Mouse (Mus musculus) liver, embryonic 15.5 days (tissue): Measurements from ENCODE around the gene Enox1. TPM values are rescaled to one million over a fixed set of nuclear protein-coding genes. Genes with fewer than 3 reads are reported as not detected.

ENCODE experiments used
- ATAC-seq: fragments of 200-750 bp; cut with Nextera tagmentation; 2 replicates; pipeline ENCODE4 v1.8.0; 2017; ENCODE audit warnings: moderate number of reproducible peaks, mild to moderate bottlenecking, moderate library complexity; ENCODE audit not compliant: insufficient read depth
- H3K27ac ChIP-seq: fragments of 300-500 bp; sonication (generic); replicated peaks from 2 replicates; pipeline ENCODE4 v1.5.1; 2015; ENCODE audit warnings: mild to moderate bottlenecking, inconsistent platforms
- H3K27me3 ChIP-seq: fragments of 300-500 bp; sonication (generic); 2 replicates; pipeline ENCODE4 v1.6.1; 2015; ENCODE audit warnings: mild to moderate bottlenecking, inconsistent platforms
- H3K36me3 ChIP-seq: fragments of 300-500 bp; sonication (generic); replicated peaks from 2 replicates; pipeline ENCODE4 v1.6.1; 2015; ENCODE audit warnings: moderate library complexity, mild to moderate bottlenecking, inconsistent platforms
- H3K4me1 ChIP-seq: fragments of 300-500 bp; sonication (generic); replicated peaks from 2 replicates; pipeline ENCODE4 v1.6.1; 2015; ENCODE audit warnings: inconsistent platforms
- H3K4me2 ChIP-seq: fragments of 300-500 bp; sonication (generic); 2 replicates; pipeline ENCODE4 v1.6.1; 2015; ENCODE audit warnings: moderate library complexity, mild to moderate bottlenecking, inconsistent platforms
- H3K4me3 ChIP-seq: fragments of 300-500 bp; sonication (generic); replicated peaks from 2 replicates; pipeline ENCODE4 v1.5.1; 2015; ENCODE audit warnings: mild to moderate bottlenecking, inconsistent platforms
- H3K9ac ChIP-seq: fragments of 300-500 bp; sonication (generic); 2 replicates; pipeline ENCODE4 v1.6.1; 2015; ENCODE audit warnings: moderate library complexity, mild to moderate bottlenecking, inconsistent platforms
- H3K9me3 ChIP-seq: fragments of 300-500 bp; sonication (generic); replicated peaks from 2 replicates; pipeline ENCODE4 v1.6.1; 2016; ENCODE audit warnings: inconsistent platforms
- WGBS: fragments of 180-500 bp; shearing (Covaris S2); methylation state at CpG from one replicate; pipeline ENCODE4 v1.1.7; 2015; ENCODE audit warnings: mixed read lengths; ENCODE audit not compliant: insufficient replicate concordance; 5-methylcytosine and 5-hydroxymethylcytosine counted together
- polyA plus RNA-seq: library from polyadenylated mRNA; unstranded; fragments of >200 nt; fragmentation: Nextera tagmentation; extraction: Ambion mirVana; gene quantifications from 2 replicates; pipeline ENCODE4 v1.2.1, GENCODE M21; 2015

Enox1 gene
- polyA plus RNA-seq, 1 experiment from 2014 or later, result 0.35 TPM

- H3K4me3 ChIP-seq, result no peak overlapping the region
- H3K27ac ChIP-seq, result no peak overlapping the region
- WGBS, result 54% methylated on average over 3 of the region's 3 CpGs
- no peaks in the 10 kb centered on the region for H3K4me1 ChIP-seq
- no peak overlapping the region for H3K4me2 ChIP-seq
- no peaks in the 10 kb centered on the region for H3K9me3 ChIP-seq
- H3K9ac ChIP-seq, result no peak overlapping the region
- no peak for ATAC-seq
- no peaks in the 10 kb centered on the region for H3K27me3 ChIP-seq
- no peaks in the 10 kb centered on the region for H3K36me3 ChIP-seq
These were observed 171.1 kb downstream of the Enox1 start for GRCm38 (mm10) chr14:77327693-77328092.

- no peaks in the 10 kb centered on the region for H3K4me1 ChIP-seq
- ATAC-seq, result no peak
These were observed 173.2 kb downstream of the Enox1 start for GRCm38 (mm10) chr14:77329791-77330190.

GRCm38 (mm10) chr14:77343662-77344340 lies 187.2 kb downstream of the Enox1 start:
- no peak overlapping the region for H3K27ac ChIP-seq
- WGBS, result 27% methylated on average over 11 of the region's 11 CpGs

More at GRCm38 (mm10) chr14:77329791-77330190, 173.2 kb downstream of the Enox1 start:
- Histone ChIP-seq H3K4me2 (no peak overlapping the region), H3K27ac (no peak overlapping the region), H3K4me3 (no peak overlapping the region), H3K9ac (no peak overlapping the region), H3K36me3 (no peaks in the 10 kb centered on the region), H3K27me3 (no peaks in the 10 kb centered on the region), H3K9me3 (no peaks in the 10 kb centered on the region)

DNA sequence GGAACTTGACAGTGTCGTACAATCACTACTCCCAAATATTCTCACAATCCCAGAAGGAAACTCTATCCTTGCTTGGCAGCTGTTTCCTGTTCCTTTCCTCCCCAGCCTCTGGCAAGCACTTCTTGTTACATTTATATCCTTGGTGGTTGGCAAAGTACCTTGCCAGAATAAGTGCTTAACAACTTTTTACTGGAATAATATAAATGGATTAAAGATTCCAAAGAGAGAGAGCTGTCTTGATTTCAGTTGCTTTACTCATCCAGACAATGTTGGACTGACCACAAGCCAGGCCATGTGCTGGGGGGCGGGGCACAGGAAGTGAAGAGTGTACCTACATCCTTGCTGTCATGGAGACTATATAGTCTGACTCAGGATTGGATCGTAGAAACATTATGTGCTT lies 189.7 kb downstream of the Enox1 start:
- no peaks in the 10 kb centered on the region for H3K27me3 ChIP-seq
- H3K4me2 ChIP-seq, result no peak overlapping the region
- H3K4me3 ChIP-seq, result no peak overlapping the region
- ATAC-seq, result no peak
- no peaks in the 10 kb centered on the region for H3K36me3 ChIP-seq
- no peaks in the 10 kb centered on the region for H3K4me1 ChIP-seq
- no peaks in the 10 kb centered on the region for H3K9me3 ChIP-seq
- H3K27ac ChIP-seq, result no peak overlapping the region
- no peak overlapping the region for H3K9ac ChIP-seq
- 64% methylated on average over 3 of the region's 3 CpGs for WGBS

More at GRCm38 (mm10) chr14:77343662-77344340, 187.2 kb downstream of the Enox1 start:
- no peak overlapping the region for H3K9ac ChIP-seq
- H3K36me3 ChIP-seq, result no peaks in the 10 kb centered on the region
- no peak overlapping the region for H3K4me2 ChIP-seq
- no peaks in the 10 kb centered on the region for H3K4me1 ChIP-seq
- ATAC-seq, result no peak
- no peaks in the 10 kb centered on the region for H3K27me3 ChIP-seq
- no peak overlapping the region for H3K4me3 ChIP-seq
- H3K9me3 ChIP-seq, result no peaks in the 10 kb centered on the region

DNA sequence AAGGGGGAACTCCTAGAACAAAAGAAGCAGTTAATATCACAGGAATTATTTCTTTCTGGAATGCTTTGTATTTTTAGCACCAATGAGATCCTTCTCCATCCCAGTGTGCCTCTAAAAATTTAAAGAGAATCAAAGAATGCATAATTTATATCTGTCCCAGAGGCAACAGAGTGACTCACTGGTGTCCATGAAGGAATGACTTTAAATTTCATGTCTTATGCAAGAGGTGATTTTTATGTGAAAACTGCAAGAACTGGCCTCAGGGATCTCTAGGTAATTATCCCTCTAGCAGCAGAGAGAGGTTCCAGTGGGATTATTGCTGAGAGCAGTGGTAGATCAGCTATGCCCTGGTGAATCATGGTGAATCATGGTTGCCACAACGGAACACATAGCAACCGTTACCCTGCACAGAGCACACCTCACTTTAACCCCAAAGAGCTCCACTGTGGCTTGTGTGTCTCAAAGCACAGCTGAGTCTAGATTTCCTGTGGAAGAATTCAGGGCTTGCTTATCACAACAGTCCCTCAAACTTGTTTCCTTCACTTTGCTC lies 195.3 kb downstream of the Enox1 start:
- Histone ChIP-seq H3K4me2 (no peak overlapping the region), H3K4me3 (no peak overlapping the region), H3K9ac (no peak overlapping the region), H3K27ac (no peak overlapping the region), H3K4me1 (no peaks in the 10 kb centered on the region), H3K9me3 (no peaks in the 10 kb centered on the region), H3K27me3 (no peaks in the 10 kb centered on the region), H3K36me3 (no peaks in the 10 kb centered on the region)
- ATAC-seq, result no peak
- WGBS, result 73% methylated on average over 2 of the region's 2 CpGs

GRCm38 (mm10) chr14:77362662-77363061 lies 206.1 kb downstream of the Enox1 start:
- Histone ChIP-seq H3K4me2 (no peak overlapping the region), H3K27me3 (no peaks in the 10 kb centered on the region), H3K27ac (no peak overlapping the region), H3K4me1 (no peaks in the 10 kb centered on the region), H3K4me3 (no peak overlapping the region), H3K9ac (no peak overlapping the region), H3K36me3 (no peaks in the 10 kb centered on the region), H3K9me3 (no peaks in the 10 kb centered on the region)
- 67% methylated on average over 4 of the region's 4 CpGs for WGBS
- ATAC-seq, result no peak

DNA sequence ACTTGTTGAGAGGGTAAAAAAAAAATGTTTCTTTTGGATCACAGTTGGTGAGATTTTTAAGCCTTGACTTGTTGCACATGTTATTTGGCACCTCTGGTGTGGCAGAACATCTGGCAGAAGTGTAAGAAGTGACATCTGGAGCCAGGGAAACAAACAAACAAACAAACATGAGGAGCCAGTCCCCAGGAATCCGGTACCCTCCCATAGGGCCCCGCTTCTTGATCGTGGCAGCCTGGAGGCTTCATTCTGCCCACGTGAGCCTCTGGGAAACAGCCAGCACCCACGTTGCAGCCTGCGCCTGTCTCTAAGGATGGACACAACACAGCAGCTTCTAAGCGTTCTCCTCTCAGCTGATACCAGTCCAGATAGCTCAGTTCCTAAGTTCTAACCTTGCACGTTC lies 211.8 kb downstream of the Enox1 start:
- H3K36me3 ChIP-seq, result no peaks in the 10 kb centered on the region
- H3K4me2 ChIP-seq, result no peak overlapping the region
- H3K4me3 ChIP-seq, result no peak overlapping the region
- H3K27me3 ChIP-seq, result no peaks in the 10 kb centered on the region
- 50% methylated on average over 8 of the region's 8 CpGs for WGBS
- H3K4me1 ChIP-seq, result no peaks in the 10 kb centered on the region
- no peak overlapping the region for H3K27ac ChIP-seq
- H3K9ac ChIP-seq, result no peak overlapping the region
- H3K9me3 ChIP-seq, result no peaks in the 10 kb centered on the region
- no peak for ATAC-seq

- no peak overlapping the region for H3K9ac ChIP-seq
- no peaks in the 10 kb centered on the region for H3K36me3 ChIP-seq
- no peaks in the 10 kb centered on the region for H3K4me1 ChIP-seq
- H3K4me2 ChIP-seq, result no peak overlapping the region
- WGBS, result 45% methylated on average over 2 of the region's 2 CpGs
- ATAC-seq, result no peak
- H3K27me3 ChIP-seq, result no peaks in the 10 kb centered on the region
- no peak overlapping the region for H3K27ac ChIP-seq
- no peak overlapping the region for H3K4me3 ChIP-seq
- no peaks in the 10 kb centered on the region for H3K9me3 ChIP-seq
These were observed 212.5 kb downstream of the Enox1 start for GRCm38 (mm10) chr14:77369070-77369469.

DNA sequence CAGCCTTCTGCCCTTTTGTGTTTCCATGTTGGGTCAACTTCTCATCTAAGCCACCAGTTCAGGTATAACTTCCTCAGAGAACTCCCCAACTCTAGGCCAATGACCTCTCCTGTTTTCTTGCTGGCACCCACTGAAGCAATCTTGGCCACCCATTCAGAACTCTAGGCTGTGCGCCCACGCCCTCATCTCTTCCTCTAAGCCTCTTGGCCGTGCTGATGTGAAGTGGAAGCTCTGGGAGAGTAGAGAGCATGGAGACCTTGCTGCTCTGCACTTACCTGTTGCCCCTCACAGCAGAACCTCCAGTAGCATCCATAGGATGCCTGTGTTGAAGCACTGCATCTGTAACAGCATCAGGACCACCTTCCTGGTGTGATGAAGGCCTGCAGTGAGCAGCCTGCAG lies 214.0 kb downstream of the Enox1 start:
- 42% methylated on average over 3 of the region's 3 CpGs for WGBS
- Histone ChIP-seq H3K4me1 (no peaks in the 10 kb centered on the region), H3K4me3 (no peak overlapping the region), H3K27me3 (no peaks in the 10 kb centered on the region), H3K27ac (no peak overlapping the region), H3K36me3 (no peaks in the 10 kb centered on the region), H3K9me3 (no peaks in the 10 kb centered on the region), H3K9ac (no peak overlapping the region), H3K4me2 (no peak overlapping the region)
- no peak for ATAC-seq

- Histone ChIP-seq H3K9me3 (no peaks in the 10 kb centered on the region), H3K27ac (no peak overlapping the region), H3K4me3 (no peak overlapping the region), H3K4me2 (no peak overlapping the region), H3K4me1 (no peaks in the 10 kb centered on the region), H3K9ac (no peak overlapping the region), H3K27me3 (no peaks in the 10 kb centered on the region), H3K36me3 (no peaks in the 10 kb centered on the region)
- no peak for ATAC-seq
- 62% methylated on average over 5 of the region's 5 CpGs for WGBS
These were observed 215.4 kb downstream of the Enox1 start for GRCm38 (mm10) chr14:77371977-77372376.

GRCm38 (mm10) chr14:77373119-77373518 lies 216.6 kb downstream of the Enox1 start:
- H3K27me3 ChIP-seq, result no peaks in the 10 kb centered on the region
- H3K36me3 ChIP-seq, result no peaks in the 10 kb centered on the region
- H3K4me3 ChIP-seq, result no peak overlapping the region
- H3K4me1 ChIP-seq, result no peaks in the 10 kb centered on the region
- no peak overlapping the region for H3K27ac ChIP-seq
- H3K9me3 ChIP-seq, result no peaks in the 10 kb centered on the region
- WGBS, result 45% methylated on average over 3 of the region's 3 CpGs
- H3K9ac ChIP-seq, result no peak overlapping the region
- H3K4me2 ChIP-seq, result no peak overlapping the region
- ATAC-seq, result no peak

GRCm38 (mm10) chr14:77375054-77375453 lies 218.5 kb downstream of the Enox1 start:
- no peaks in the 10 kb centered on the region for H3K27me3 ChIP-seq
- WGBS, result 18% methylated on average over 2 of the region's 2 CpGs
- H3K4me2 ChIP-seq, result no peak overlapping the region
- no peak overlapping the region for H3K27ac ChIP-seq
- H3K36me3 ChIP-seq, result no peaks in the 10 kb centered on the region
- H3K9ac ChIP-seq, result no peak overlapping the region
- no peaks in the 10 kb centered on the region for H3K4me1 ChIP-seq
- no peak for ATAC-seq
- no peak overlapping the region for H3K4me3 ChIP-seq
- no peaks in the 10 kb centered on the region for H3K9me3 ChIP-seq
